Mouse (Mus musculus): Measurements from ENCODE around the gene Esr1. TPM values are rescaled to one million over a fixed set of nuclear protein-coding genes. Genes with fewer than 3 reads are reported as not detected.

The Esr1 gene
- polyA plus RNA-seq, 1 experiment: not detected

DNA sequence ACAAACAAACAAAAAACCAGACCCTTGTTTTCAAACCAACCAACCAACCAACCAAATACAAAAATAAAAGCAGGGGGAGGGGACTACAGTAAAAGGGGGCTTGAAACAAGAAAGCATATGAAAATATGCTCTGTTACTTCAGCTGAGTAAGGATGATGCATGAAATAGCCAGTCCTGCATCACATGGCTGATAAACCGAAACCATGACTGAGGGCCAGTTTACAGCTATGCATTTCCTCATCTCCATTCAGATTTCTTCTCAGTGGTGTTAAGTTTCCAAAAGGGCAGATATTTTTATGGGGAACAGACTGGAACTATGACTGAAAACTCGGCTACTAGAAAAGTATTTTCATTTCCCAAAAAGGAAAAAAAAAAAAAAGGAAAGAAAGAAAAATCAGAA, 417.8 kb downstream of the Esr1 start:
- no peak for TF ChIP-seq CTCF (IDR thresholded peaks at IDR 0.05; ENCODE audit: low read depth, low read length)
- TF ChIP-seq EP300 (IDR thresholded peaks at IDR 0.05; ENCODE audit: insufficient read depth, low read depth, low read length): no peak
- no peak for TF ChIP-seq POLR2A (IDR thresholded peaks at IDR 0.05; ENCODE audit: insufficient read depth, low read length)
- H3K27ac ChIP-seq (ENCODE audit: insufficient read depth, low read length): no peak overlapping the region
- no peaks in the 10 kb centered on the region for H3K36me3 ChIP-seq (ENCODE audit: control insufficient read depth, insufficient read depth, low read length, poor library complexity, severe bottlenecking)
- H3K27me3 ChIP-seq (ENCODE audit: control insufficient read depth, insufficient read depth, low read length, poor library complexity, severe bottlenecking): no peaks in the 10 kb centered on the region
- H3K4me1 ChIP-seq (ENCODE audit: control insufficient read depth, insufficient read depth, low read length): peaks cover 2% of the 10 kb centered on the region
- no peak overlapping the region for H3K9ac ChIP-seq (ENCODE audit: low read depth, poor library complexity, severe bottlenecking)
- no peaks in the 10 kb centered on the region for H3K9me3 ChIP-seq (replicated peaks; ENCODE audit: control insufficient read depth, insufficient read depth, low read length, poor library complexity, severe bottlenecking)
- H3K4me3 ChIP-seq (ENCODE audit: low read depth, low read length): no peak overlapping the region

DNA sequence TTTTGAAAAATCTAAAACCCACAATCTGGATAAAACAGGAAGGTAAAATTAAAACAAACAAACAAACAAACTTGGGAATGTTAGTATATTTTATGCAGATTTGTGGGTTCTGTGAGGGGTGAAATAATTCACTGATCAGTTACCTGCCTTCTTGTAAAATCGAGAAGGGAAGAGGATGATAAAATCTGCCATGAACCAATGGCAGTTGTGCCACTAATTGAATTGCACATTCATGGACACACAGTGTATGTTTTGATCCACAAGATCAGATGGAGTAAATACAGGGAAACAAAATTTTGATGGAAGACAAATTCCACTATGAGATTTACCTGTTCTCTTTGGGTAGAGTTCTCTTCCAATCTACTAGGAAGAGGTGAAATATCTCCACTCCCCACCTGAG, 418.5 kb downstream of the Esr1 start:
- no peaks in the 10 kb centered on the region for H3K27me3 ChIP-seq (ENCODE audit: control insufficient read depth, insufficient read depth, low read length, poor library complexity, severe bottlenecking)
- H3K9ac ChIP-seq (ENCODE audit: low read depth, poor library complexity, severe bottlenecking): no peak overlapping the region
- TF ChIP-seq EP300 (IDR thresholded peaks at IDR 0.05; ENCODE audit: insufficient read depth, low read depth, low read length) (no peak), POLR2A (IDR thresholded peaks at IDR 0.05; ENCODE audit: insufficient read depth, low read length) (no peak), CTCF (IDR thresholded peaks at IDR 0.05; ENCODE audit: low read depth, low read length) (no peak)
- no peaks in the 10 kb centered on the region for H3K9me3 ChIP-seq (replicated peaks; ENCODE audit: control insufficient read depth, insufficient read depth, low read length, poor library complexity, severe bottlenecking)
- H3K4me3 ChIP-seq (ENCODE audit: low read depth, low read length): no peak overlapping the region
- no peak overlapping the region for H3K27ac ChIP-seq (ENCODE audit: insufficient read depth, low read length)
- no peaks in the 10 kb centered on the region for H3K36me3 ChIP-seq (ENCODE audit: control insufficient read depth, insufficient read depth, low read length, poor library complexity, severe bottlenecking)
- peaks cover 2% of the 10 kb centered on the region for H3K4me1 ChIP-seq (ENCODE audit: control insufficient read depth, insufficient read depth, low read length)

DNA sequence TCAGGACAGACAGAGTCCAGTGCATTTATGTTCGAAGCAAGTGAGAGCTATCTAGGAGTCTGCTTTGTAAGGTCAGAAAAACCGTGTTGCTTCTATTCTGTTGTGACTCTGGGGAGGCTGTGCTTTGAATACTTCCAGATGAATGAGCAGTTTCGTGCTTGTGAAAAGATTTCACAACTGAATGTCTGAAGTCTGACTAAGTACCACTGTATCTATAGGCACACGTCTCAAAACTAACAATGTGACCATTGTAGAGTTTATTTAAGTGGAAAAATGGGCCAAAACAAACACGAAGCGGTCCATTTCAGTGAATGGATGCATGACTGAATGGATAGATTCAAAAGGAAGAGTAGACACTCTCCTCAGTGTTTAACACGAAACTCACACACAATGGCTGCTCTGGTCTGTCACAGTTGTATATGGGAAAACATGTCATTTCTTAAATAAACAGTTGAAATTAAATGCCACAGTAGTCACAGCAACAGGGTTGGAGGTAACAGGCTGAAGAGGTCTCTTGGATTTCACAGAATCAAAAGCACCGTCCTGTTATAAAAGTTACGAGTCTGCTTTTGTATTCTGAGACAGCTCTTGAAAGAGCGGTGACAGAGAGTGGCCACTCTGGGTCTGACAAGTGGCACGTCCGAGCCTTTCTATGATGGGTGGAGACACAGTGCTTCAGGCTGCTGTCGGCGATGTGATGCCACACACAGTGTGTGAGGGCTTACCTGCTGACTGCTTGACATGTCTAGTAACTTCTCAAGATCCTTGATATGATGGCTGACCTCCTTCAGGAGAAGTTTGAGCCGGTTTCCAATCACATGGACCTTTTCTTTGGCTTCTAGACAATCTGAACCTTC, 421.0 kb downstream of the Esr1 start:
- no peak for TF ChIP-seq POLR2A (IDR thresholded peaks at IDR 0.05; ENCODE audit: insufficient read depth, low read length)
- no peak for TF ChIP-seq EP300 (IDR thresholded peaks at IDR 0.05; ENCODE audit: insufficient read depth, low read depth, low read length)
- TF ChIP-seq CTCF (IDR thresholded peaks at IDR 0.05; ENCODE audit: low read depth, low read length): no peak
- no peaks in the 10 kb centered on the region for H3K27me3 ChIP-seq (ENCODE audit: control insufficient read depth, insufficient read depth, low read length, poor library complexity, severe bottlenecking)
- no peaks in the 10 kb centered on the region for H3K9me3 ChIP-seq (replicated peaks; ENCODE audit: control insufficient read depth, insufficient read depth, low read length, poor library complexity, severe bottlenecking)
- no peak overlapping the region for H3K9ac ChIP-seq (ENCODE audit: low read depth, poor library complexity, severe bottlenecking)
- no peak overlapping the region for H3K27ac ChIP-seq (ENCODE audit: insufficient read depth, low read length)
- H3K4me3 ChIP-seq (ENCODE audit: low read depth, low read length): no peak overlapping the region
- no peaks in the 10 kb centered on the region for H3K36me3 ChIP-seq (ENCODE audit: control insufficient read depth, insufficient read depth, low read length, poor library complexity, severe bottlenecking)
- no peaks in the 10 kb centered on the region for H3K4me1 ChIP-seq (ENCODE audit: control insufficient read depth, insufficient read depth, low read length)

DNA sequence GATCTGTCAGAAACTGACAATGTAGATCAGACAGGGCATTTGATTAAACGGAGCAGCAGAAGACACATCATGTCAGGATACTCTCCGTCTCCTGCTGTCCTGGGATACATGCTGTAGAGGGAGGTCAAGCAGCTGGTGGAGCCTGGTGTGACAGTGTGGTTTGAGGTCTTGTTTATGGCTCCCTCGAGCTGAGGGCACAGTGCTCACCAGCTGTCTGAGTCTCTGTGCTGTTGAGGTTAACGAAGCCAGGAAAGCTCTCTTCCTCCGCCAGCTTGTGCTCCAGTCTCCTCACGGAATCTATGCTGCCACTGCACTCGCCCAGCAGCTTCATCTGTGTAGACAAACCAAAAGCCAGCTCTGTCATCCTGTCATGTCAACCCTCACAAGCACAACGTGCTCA, 429.9 kb downstream of the Esr1 start:
- no peaks in the 10 kb centered on the region for H3K9me3 ChIP-seq (replicated peaks; ENCODE audit: control insufficient read depth, insufficient read depth, low read length, poor library complexity, severe bottlenecking)
- no peaks in the 10 kb centered on the region for H3K36me3 ChIP-seq (ENCODE audit: control insufficient read depth, insufficient read depth, low read length, poor library complexity, severe bottlenecking)
- H3K27ac ChIP-seq (ENCODE audit: insufficient read depth, low read length): no peak overlapping the region
- no peaks in the 10 kb centered on the region for H3K4me1 ChIP-seq (ENCODE audit: control insufficient read depth, insufficient read depth, low read length)
- TF ChIP-seq EP300 (IDR thresholded peaks at IDR 0.05; ENCODE audit: insufficient read depth, low read depth, low read length) (no peak), CTCF (IDR thresholded peaks at IDR 0.05; ENCODE audit: low read depth, low read length) (no peak), POLR2A (IDR thresholded peaks at IDR 0.05; ENCODE audit: insufficient read depth, low read length) (no peak)
- H3K9ac ChIP-seq (ENCODE audit: low read depth, poor library complexity, severe bottlenecking): no peak overlapping the region
- no peaks in the 10 kb centered on the region for H3K27me3 ChIP-seq (ENCODE audit: control insufficient read depth, insufficient read depth, low read length, poor library complexity, severe bottlenecking)
- no peak overlapping the region for H3K4me3 ChIP-seq (ENCODE audit: low read depth, low read length)

DNA sequence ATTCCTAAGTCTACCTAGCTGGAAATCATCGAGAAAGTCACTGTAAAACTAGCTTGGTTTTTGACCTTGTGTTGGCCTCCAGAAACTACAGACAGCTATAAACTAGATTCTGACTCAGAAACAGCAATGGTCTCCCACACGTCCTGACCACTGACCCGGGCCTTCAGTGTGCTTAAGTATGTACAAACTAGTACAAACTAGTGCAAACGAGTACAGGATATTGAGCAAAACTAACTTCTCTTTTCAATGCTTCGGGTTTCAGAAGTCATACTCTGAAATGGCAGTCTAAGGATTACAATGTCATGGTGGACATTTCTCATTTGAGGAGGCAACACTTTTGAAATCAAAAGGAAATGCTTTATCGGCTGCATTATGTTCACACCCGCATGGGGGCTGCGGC, 433.1 kb downstream of the Esr1 start:
- Histone ChIP-seq H3K36me3 (ENCODE audit: control insufficient read depth, insufficient read depth, low read length, poor library complexity, severe bottlenecking) (no peaks in the 10 kb centered on the region), H3K4me1 (ENCODE audit: control insufficient read depth, insufficient read depth, low read length) (no peaks in the 10 kb centered on the region), H3K27ac (ENCODE audit: insufficient read depth, low read length) (no peak overlapping the region), H3K4me3 (ENCODE audit: low read depth, low read length) (no peak overlapping the region), H3K27me3 (ENCODE audit: control insufficient read depth, insufficient read depth, low read length, poor library complexity, severe bottlenecking) (no peaks in the 10 kb centered on the region), H3K9ac (ENCODE audit: low read depth, poor library complexity, severe bottlenecking) (no peak overlapping the region), H3K9me3 (replicated peaks; ENCODE audit: control insufficient read depth, insufficient read depth, low read length, poor library complexity, severe bottlenecking) (no peaks in the 10 kb centered on the region)
- TF ChIP-seq POLR2A (IDR thresholded peaks at IDR 0.05; ENCODE audit: insufficient read depth, low read length) (no peak), CTCF (IDR thresholded peaks at IDR 0.05; ENCODE audit: low read depth, low read length) (no peak), EP300 (IDR thresholded peaks at IDR 0.05; ENCODE audit: insufficient read depth, low read depth, low read length) (no peak)

DNA sequence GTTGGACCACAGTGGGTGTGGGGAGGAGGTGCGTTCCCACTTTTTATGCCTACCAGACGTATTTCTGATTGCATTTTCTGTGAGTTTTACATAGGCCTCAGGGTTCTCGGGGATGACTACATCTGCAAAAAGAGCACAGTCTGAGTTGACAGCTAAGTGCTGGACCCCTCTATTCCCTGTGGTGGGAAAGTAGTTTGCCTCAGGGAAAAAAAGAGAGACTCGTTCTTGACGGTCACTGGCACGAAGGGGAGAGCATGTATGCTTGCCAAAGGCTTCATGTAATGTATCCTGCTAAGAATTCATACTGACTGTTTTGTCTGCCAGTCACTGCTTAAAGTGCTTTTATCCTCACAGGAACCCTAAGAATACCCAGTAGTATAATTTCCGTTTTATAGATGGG, 433.8 kb downstream of the Esr1 start:
- Histone ChIP-seq H3K9ac (ENCODE audit: low read depth, poor library complexity, severe bottlenecking) (no peak overlapping the region), H3K4me1 (ENCODE audit: control insufficient read depth, insufficient read depth, low read length) (no peaks in the 10 kb centered on the region), H3K27ac (ENCODE audit: insufficient read depth, low read length) (no peak overlapping the region), H3K4me3 (ENCODE audit: low read depth, low read length) (no peak overlapping the region), H3K9me3 (replicated peaks; ENCODE audit: control insufficient read depth, insufficient read depth, low read length, poor library complexity, severe bottlenecking) (no peaks in the 10 kb centered on the region), H3K27me3 (ENCODE audit: control insufficient read depth, insufficient read depth, low read length, poor library complexity, severe bottlenecking) (no peaks in the 10 kb centered on the region), H3K36me3 (ENCODE audit: control insufficient read depth, insufficient read depth, low read length, poor library complexity, severe bottlenecking) (no peaks in the 10 kb centered on the region)
- TF ChIP-seq POLR2A (IDR thresholded peaks at IDR 0.05; ENCODE audit: insufficient read depth, low read length) (no peak), CTCF (IDR thresholded peaks at IDR 0.05; ENCODE audit: low read depth, low read length) (no peak), EP300 (IDR thresholded peaks at IDR 0.05; ENCODE audit: insufficient read depth, low read depth, low read length) (no peak)
